Mouse (Mus musculus): ENCODE measurements around the gene Map1lc3b. TPM values are rescaled to one million over a fixed set of nuclear protein-coding genes. Genes with fewer than 3 reads are reported as not detected.
"Not testable (repeated sequence)": the region's sequence is repeated elsewhere in the genome, so short reads cannot be mapped to it uniquely, and the experiment has no call there.

Gene Map1lc3b
- total RNA-seq, 2 experiments from 2014 or later: 194 to 282 TPM

DNA sequence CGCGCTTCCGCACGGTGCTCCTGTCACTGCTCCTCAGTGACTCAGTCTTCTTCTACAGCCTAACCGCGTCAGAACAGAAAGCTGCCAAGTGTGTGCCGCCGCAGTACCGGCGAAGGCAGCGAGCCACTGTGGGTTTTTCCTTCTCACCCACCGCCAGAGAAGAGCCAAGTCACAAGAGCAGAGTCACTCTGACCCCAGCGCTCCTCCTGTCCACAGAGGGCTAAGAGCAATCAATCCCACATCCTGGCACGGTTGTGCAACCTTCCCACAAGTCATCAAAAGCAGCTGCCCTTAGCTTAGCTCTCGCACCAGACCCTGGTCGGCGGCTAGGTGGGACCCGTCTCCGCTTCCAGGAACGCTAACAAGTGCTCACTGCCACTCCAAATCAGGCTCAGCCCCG lies 19.8 kb upstream of the Map1lc3b start:
- no peak for ATAC-seq (replicated peaks; ENCODE audit: low FRiP score, poor library complexity, severe bottlenecking)

GRCm38 (mm10) chr8:121570801-121571200 lies 19.4 kb upstream of the Map1lc3b start:
- ATAC-seq (replicated peaks; ENCODE audit: low FRiP score, poor library complexity, severe bottlenecking): no peak

DNA sequence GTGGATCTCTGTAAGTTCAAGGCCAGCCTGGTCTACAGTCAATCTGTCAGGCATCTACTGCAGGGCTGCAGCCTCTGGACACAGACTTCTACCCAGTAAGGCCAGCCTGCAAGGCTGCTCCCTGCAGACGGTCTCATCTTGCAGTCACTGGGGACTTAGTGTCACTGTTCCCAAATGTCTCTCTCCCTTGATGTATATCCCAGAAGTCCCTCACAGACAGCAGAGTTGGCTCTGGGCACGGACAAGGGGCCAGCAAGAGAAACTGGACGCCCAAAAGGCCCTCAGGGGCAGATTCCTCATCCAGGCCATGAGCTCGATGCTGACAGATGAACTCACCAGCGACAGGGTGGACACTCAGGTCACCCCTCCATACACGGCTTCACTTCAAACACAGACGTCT lies 18.0 kb upstream of the Map1lc3b start:
- ATAC-seq (replicated peaks; ENCODE audit: low FRiP score, poor library complexity, severe bottlenecking): no peak

GRCm38 (mm10) chr8:121573275-121573674 lies 16.9 kb upstream of the Map1lc3b start:
- ATAC-seq (replicated peaks; ENCODE audit: low FRiP score, poor library complexity, severe bottlenecking): peak; percentile 92

GRCm38 (mm10) chr8:121575661-121576060 lies 14.5 kb upstream of the Map1lc3b start:
- no peak for ATAC-seq (replicated peaks; ENCODE audit: low FRiP score, poor library complexity, severe bottlenecking)

- ATAC-seq (replicated peaks; ENCODE audit: low FRiP score, poor library complexity, severe bottlenecking): peak; percentile 35
Measured at GRCm38 (mm10) chr8:121577751-121578675, 12.1 kb upstream of the Map1lc3b start.

DNA sequence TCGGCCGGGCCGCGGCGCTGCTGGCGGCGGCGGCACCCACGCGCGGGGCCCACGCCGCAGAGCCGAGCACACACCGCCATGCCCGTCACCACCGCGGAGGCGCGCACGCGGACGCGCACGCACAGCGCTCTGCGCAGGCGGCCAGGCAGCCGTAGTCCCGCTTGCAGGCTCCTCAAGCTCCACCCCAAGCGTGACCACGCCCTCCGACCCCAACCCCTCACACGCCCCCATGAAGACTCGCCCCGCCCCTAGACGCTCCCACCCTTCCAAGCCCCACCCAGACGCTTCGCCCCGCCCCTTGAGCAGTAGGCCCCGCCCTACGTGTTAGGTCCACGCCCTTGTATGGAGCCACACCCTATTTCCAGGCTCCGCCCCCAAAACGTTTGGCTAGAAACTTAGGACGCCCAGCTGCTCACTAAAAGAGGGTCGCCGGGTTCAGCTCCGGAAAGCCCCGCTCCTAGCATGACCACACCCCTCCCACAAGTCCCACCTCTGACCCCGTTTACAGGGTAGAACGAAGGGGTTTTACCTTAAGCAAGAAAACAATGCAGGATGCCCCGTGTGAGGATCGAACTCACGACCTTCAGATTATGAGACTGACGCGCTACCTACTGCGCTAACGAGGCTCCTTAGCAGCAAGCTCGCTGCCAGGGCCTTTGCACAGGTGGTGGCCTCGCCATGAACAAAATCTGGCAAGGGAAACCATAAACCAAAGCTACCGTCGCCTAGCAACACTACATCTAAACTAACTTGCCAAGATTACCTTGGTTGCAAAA lies 11.3 kb upstream of the Map1lc3b start, which contains the start of gene Fbxo31:
TSS of gene Fbxo31 (minus strand) at position 131 of the 776 bp plus-strand sequence.
- ATAC-seq (replicated peaks; ENCODE audit: low FRiP score, poor library complexity, severe bottlenecking): peak; percentile 62

DNA sequence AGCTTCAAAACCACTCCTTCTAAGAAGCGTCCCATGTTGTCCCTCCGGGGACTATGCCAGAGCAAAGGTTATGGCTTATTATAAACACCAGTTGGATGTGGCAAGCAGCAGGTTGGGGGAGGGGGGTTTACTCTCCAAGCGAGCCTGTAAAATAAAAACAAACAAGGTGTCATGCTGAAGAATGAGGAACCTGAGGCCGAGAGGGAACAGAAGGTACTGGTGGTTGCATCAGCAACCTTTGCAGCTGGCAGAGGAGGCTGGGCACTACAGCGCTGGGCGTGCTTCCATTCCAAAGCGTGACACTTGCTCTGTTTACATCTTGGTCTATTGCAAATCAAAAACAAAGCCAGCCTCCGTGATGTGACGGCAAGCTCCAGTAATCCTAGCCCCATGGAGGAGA lies 9.7 kb upstream of the Map1lc3b start:
- no peak for ATAC-seq (replicated peaks; ENCODE audit: low FRiP score, poor library complexity, severe bottlenecking)

DNA sequence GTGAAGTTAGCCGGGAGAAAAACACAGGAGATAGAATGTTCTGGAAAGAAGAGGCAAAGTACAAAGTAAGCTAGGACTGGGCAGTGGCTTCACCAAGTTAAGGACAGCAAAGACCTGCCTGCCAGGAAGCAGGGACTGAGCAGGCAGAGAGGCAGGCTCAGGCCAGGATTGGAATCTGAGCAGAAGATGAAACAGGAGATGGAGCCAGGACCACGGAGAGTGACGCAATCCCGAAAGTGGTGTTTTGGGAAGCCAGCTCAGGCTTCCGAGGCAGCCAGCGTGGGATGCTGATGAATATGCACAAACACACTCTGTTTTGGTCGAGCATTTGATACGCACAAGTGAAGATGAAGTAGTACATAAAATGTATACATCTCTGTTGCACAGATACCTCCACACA lies 6.5 kb upstream of the Map1lc3b start:
- no peak for ATAC-seq (replicated peaks; ENCODE audit: low FRiP score, poor library complexity, severe bottlenecking)

GRCm38 (mm10) chr8:121584730-121585129 lies 5.4 kb upstream of the Map1lc3b start:
- ATAC-seq (replicated peaks; ENCODE audit: low FRiP score, poor library complexity, severe bottlenecking): no peak

DNA sequence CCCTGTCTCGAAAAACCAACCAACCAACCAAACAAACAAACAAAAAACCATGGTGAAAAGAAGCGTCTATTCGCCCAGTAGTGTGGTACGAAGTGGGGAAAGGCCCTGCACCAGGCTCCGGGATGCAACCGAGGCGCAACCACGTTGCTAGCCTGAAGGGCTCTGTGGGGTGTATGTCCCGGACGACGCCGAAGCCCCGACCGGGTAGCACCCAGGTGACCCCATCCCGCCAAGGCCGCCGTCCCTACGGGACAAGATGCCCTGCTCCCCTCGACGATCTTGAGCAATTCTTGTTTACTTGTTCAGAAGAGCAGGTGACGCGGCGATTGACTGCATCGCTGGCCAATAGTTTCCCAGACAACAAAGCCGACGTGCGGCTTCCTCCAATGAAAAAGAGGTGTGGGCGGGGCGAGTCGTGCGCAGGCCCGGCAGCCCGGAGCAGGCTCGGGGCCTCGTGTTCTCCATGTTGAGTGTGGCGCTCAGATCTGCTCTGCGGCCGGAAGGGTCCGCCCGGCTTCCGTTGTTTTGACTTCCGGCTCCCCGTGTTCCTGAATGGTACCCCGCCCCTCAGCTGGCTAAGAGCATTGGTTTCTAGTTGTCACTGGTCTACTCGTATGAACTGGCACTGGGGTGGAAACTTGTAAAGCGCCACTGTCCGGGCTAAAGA lies 4.9 kb upstream of the Map1lc3b start:
- peak; percentile 85 for ATAC-seq (replicated peaks; ENCODE audit: low FRiP score, poor library complexity, severe bottlenecking)

DNA sequence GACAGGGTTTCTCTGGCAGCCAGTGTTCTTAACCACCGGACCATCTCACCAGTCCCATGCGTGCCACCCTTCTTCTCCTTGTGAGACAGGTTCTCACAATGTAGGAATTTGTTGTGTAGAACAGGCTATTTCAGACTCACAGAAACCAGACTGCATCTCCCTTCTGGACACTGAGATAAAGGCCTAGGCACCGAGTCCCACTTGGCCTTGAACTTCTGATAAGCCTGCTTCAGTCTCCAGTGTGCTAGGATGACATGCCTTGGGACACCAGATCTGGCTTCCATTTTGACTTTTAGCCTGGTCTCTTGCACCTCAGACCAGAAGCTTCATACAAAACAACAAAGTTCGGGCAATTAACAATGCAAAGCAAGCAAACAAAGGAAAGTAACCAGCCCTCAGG lies 1.4 kb upstream of the Map1lc3b start:
- peak; percentile 64 for ATAC-seq (replicated peaks; ENCODE audit: low FRiP score, poor library complexity, severe bottlenecking)

GRCm38 (mm10) chr8:121589205-121589726 lies 895 bp upstream of the Map1lc3b start:
- ATAC-seq (replicated peaks; ENCODE audit: low FRiP score, poor library complexity, severe bottlenecking): no peak; the same call in 1 of the 2 replicates

DNA sequence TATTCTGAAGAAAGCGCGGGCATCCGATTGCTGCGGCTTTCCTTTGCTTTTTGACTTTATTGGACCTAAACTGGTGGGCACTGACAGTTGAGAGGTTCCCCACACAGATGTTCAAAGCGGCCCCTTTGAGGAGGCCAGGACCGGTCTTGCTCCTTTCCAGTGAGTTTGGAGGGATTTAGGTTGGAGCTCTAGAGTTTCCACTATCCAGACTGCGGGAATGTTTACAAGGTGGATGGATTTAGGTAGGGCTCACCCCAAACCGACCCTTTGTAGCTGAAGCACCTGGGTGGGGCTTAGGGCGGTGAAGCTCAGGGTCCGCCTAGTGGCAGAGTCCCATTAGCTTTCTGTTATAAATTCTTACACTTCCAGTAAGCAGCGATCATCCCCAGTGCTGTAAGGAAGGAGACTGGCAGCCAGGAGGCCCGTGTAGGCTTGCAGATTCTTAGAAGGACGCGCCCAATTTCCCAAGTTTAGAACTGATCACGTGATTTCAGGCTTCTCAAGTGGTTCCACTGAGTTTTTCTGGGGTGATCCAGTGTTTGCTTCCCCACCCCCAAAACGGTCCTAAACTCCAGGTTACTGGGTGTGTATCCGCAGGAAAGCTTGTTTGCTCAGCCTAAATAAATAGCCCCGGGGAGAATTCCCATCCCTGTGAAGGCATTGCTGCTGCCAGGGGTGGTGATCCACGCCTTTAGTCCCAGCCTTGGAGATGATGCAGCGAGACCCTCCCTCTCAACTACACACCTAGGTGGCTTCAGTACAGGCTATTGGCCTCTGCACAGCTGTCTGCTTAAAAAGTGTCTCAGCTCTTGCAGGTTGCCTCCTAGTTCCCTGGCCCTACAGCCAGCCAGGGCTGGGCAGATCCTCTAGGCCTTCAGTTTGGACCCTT lies 1.3 kb downstream of the Map1lc3b start:
- peak; percentile 55 for ATAC-seq (replicated peaks; ENCODE audit: low FRiP score, poor library complexity, severe bottlenecking)

GRCm38 (mm10) chr8:121593293-121593692 lies 3.1 kb downstream of the Map1lc3b start:
- ATAC-seq (replicated peaks; ENCODE audit: low FRiP score, poor library complexity, severe bottlenecking): no peak

DNA sequence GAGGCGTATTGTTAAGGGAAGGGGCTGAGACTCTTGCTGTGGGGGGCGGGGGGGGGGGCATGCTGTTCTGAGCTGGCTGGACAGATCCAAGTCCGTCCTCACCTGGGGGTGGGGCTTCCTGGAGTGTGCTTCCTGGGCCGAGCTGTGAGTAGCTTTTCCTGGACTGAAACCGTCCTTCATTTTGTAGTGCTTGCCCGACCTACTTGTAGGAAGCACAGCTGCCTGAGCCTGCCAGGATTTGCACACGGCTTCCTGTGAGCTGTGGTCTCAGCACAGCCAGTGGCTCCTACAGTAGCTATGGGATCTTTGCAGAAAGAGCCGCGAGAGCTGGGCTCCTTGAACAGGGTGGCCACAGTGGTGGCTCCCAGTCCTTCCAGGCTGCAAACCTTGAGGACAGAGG lies 3.8 kb downstream of the Map1lc3b start:
- ATAC-seq (replicated peaks; ENCODE audit: low FRiP score, poor library complexity, severe bottlenecking): no peak

DNA sequence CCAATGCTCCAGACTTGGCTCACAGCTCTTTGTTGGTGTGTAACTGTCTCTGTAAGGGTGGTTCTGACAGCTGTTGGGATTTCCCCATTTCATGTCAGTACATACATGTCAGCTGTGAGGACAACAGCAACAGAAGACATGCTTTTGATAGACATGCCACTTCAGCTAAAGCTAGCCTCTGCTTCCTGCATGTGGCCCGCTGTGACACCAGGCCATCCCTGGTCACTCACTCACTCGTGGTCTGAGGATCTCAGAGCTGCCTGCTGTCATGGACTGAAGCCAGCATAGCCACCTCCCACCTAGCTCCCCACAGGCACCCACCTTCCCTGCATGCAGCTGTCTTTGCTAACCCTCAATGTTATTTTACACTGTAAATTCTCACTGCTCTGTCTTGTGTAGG lies 7.3 kb downstream of the Map1lc3b start:
- ATAC-seq (replicated peaks; ENCODE audit: low FRiP score, poor library complexity, severe bottlenecking): not testable (repeated sequence)

DNA sequence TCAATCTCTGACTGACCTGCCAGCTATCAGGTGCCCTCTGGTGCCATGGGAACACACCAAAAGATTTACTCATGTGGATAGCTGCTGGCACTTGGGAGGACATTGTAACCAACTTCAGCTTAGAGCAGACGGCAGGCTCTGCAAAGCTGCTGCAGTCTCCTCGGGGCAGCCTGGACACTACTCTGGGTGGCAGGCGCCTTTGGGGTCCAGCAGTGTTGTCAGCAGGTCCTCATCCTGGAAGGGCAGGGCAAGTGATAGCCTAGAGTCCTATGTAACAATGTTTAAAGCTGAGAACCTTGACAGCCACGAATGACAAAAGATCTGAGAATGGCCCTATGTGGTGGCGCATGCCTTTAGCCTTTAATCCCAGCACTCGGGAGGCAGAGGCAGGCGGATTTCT lies 8.0 kb downstream of the Map1lc3b start:
- ATAC-seq (replicated peaks; ENCODE audit: low FRiP score, poor library complexity, severe bottlenecking): no peak

DNA sequence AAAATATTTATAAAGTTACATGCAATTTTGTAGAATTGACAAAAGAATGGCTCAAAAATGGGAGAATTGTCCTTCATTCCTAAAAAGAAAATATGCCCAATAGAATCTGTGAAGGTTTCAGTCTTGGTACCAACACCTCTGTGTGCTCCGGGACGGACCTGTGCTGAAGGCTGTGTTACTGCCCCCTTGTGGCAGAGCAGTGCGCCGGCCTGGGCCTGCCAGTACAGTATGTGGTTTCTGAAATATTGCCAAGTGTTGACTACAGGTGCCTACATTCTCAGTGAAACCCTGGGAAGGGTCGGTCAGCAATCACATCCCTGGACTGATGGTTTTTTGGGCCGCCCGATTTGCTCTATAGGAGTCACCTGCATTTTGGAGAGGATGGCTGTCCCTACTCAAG lies 8.7 kb downstream of the Map1lc3b start:
- peak; percentile 79 for ATAC-seq (replicated peaks; ENCODE audit: low FRiP score, poor library complexity, severe bottlenecking)
